Mouse (Mus musculus): Measurements from ENCODE around the gene Ngrn. TPM values are rescaled to one million over a fixed set of nuclear protein-coding genes. Genes with fewer than 3 reads are reported as not detected.
A peak's percentile ranks its signal among the peaks of the same experiment; 100 is the strongest.

Ngrn gene
- polyA plus RNA-seq, 1 experiment from 2014 or later = 33.5 TPM

DNA sequence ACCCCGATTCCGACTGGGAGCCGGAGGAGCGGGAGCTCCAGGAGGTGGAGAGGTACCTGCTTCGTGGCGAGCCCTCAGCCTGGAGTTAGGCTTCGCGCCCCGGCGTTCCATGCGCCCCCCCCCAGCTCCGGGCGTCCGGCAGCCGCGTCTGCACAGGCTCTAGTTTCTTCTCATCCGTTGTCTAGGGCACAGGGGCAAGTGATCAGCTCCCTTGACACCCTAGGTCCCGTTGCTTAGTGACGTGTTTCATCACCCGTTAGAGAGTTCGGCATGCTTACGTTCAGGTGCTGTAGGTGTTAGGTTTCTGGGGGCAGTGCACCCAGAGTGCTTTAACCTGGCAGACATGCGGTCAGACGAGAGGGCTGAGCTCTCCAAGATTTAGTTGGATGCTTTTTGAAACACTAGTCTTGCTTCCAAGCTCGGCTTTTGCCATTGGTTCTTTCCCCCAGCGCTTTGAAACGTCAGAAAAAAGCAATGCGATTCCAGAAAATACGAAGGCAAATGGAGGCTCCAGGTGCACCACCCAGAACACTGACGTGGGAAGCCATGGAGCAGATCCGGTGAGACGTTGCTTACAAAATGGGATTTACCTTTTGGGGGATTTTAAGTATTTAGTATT is 466 bp downstream of the Ngrn start:
- Histone ChIP-seq H3K4me2 (peak overlapping the region; percentile 78), H3K9ac (peak overlapping the region; percentile 92), H3K27ac (peak overlapping the region; percentile 90), H3K4me3 (replicated peaks) (peak overlapping the region; percentile 96), H3K36me3 (peaks cover 35% of the 10 kb centered on the region), H3K4me1 (replicated peaks) (peaks cover 28% of the 10 kb centered on the region), H3K9me3 (replicated peaks) (0 out of 2 replicates have a peak, but pooled peaks cover 4% of the 10 kb centered on the region), H3K27me3 (peaks cover 11% of the 10 kb centered on the region; the same call in 1 of the 2 replicates)
- WGBS (ENCODE audit: insufficient replicate concordance) = 1% methylated on average over 32 of the region's 32 CpGs
- DNase-seq = no peak
- peak; percentile 67 for ATAC-seq (ENCODE audit: low read depth)

DNA sequence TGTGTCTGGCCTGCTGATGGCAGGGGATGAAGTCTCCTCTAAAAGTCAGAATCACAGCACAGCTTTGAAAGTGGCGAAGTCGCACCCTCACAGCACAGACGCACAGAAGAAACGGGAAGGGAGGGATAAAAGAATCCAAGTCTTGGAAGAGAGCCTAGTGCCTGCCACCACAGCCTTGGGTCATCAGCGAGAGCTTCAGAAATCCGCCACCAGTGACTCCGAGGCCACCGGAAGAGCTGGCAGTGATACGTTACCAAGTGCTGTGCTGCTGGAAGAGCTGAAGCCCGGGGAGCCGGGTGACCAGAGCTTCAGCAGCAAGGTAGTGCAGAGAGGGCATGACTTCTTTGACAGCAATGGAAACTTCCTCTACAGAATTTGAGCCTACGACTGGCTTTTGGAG is 3.6 kb downstream of the Ngrn start:
- WGBS (ENCODE audit: insufficient replicate concordance) = 90% methylated on average over 12 of the region's 12 CpGs
- no peak for ATAC-seq (ENCODE audit: low read depth)
- Histone ChIP-seq H3K4me2 (no peak overlapping the region), H3K27ac (no peak overlapping the region), H3K4me1 (replicated peaks) (peaks cover 39% of the 10 kb centered on the region), H3K9me3 (replicated peaks) (0 out of 2 replicates have a peak, but pooled peaks cover 4% of the 10 kb centered on the region), H3K36me3 (peaks cover 42% of the 10 kb centered on the region), H3K9ac (no peak overlapping the region), H3K4me3 (replicated peaks) (no peak overlapping the region), H3K27me3 (0 out of 2 replicates have a peak, but pooled peaks cover 2% of the 10 kb centered on the region)
- no peak for DNase-seq

DNA sequence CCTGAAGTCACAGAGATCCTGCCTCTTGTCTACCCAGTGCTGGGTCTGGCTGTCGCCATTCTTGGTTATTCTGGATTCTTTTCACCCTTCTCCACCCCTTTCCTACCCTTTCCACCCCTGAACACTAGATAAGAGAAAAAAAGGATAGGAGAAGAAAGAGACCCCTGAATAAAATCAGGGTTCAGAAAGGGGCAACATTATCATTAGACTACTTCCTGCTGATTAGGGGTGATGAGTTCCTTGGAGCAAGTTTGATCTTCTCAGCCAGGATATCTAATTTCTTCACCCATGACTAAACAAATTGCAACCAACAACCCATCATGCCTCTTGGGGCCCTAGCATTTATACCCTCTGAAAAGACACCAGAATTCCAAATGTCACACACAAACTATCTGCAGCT is 6.7 kb downstream of the Ngrn start:
- Histone ChIP-seq H3K4me3 (replicated peaks) (no peak overlapping the region), H3K9me3 (replicated peaks) (no peaks in the 10 kb centered on the region), H3K27me3 (no peaks in the 10 kb centered on the region), H3K4me1 (replicated peaks) (peaks cover 44% of the 10 kb centered on the region), H3K27ac (no peak overlapping the region), H3K9ac (no peak overlapping the region), H3K36me3 (peaks cover 46% of the 10 kb centered on the region), H3K4me2 (no peak overlapping the region)
- ATAC-seq (ENCODE audit: low read depth) (no peak), DNase-seq (no peak)
- 72% methylated on average over 1 of the region's 1 CpGs for WGBS (ENCODE audit: insufficient replicate concordance)

DNA sequence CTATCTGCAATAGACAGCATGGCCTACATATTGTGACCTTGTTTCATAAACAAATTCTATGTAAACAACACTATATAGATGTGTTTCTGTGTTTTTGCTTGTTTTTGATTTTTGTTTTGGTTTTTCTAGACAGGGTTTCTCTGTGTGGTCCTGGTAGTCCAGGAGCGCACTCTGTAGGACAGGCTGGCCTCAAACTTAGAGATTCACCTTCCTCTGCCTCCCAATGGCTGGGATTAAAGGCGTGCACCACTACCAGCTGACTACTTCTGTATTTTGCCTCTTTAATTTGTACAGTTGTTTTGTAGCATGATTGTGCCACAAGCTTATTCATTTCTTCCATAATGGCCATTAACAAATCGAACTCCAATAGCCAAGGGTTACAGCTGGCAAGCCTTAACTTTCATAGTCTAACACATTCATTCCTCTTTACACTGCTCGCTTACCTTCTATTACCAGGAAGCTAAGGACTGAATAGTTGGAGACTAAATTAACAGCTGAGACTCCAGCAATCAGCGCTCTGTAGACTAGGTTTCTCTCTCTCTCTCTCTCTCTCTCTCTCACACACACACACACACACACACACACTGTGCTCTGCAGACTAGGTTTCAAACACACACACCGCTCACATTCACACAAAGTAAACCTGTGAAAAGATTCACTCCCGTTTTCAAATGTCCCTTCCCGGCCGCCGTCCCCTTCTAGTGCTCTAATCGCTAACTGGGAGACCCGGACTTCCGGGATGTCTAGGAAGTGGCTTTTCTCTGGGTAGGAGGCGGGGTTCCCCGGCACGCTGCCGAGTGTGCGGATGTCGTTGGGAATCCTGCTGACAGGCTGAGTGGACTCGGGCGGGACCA is 8.1 kb downstream of the Ngrn start, which contains the start of gene Vps33b:
Gene Vps33b (plus strand): TSS at position 753 of the 854 bp plus-strand sequence.
- peak within 1 kb of the TSS; percentile 96 for H3K4me2 ChIP-seq
- no peaks in the 10 kb centered on the region for H3K27me3 ChIP-seq
- ATAC-seq (ENCODE audit: low read depth) = peak; percentile 92
- H3K9ac ChIP-seq = peak within 1 kb of the TSS; percentile 88
- 3% methylated on average over 21 of the region's 21 CpGs for WGBS (ENCODE audit: insufficient replicate concordance)
- no peaks in the 10 kb centered on the region for H3K9me3 ChIP-seq (replicated peaks)
- DNase-seq = peak; percentile 88
- H3K4me1 ChIP-seq (replicated peaks) = peaks cover 46% of the 10 kb centered on the region
- H3K27ac ChIP-seq = peak within 1 kb of the TSS; percentile 77
- peak within 1 kb of the TSS; percentile 88 for H3K4me3 ChIP-seq (replicated peaks)
- H3K36me3 ChIP-seq = peaks cover 47% of the 10 kb centered on the region

DNA sequence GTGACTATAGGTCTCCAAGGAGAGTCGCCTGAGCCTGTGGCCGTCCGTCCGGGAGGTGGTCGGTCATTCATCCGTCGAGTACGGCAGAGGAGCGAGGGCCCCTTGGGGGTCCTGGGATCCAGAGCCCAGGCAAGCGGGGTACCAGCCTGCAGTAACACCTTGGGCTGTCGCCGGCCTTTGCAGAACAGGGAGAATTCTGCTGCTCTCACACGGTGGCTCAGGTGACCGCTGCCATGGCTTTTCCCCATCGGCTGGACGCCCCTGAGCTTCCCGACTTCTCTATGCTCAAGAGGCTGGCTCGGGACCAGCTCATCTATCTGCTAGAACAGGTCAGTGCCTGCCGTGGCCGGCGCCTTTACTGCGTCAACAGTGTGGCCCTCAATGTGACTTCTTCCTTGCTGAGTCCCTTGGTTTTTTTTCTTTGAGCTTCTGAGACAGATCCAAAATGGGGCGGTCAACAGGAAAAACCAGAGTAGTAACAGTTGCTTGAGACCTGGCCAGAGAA is 8.8 kb downstream of the Ngrn start:
- DNase-seq (peak; percentile 36), ATAC-seq (ENCODE audit: low read depth) (peak; percentile 71)
- Histone ChIP-seq H3K36me3 (peaks cover 47% of the 10 kb centered on the region), H3K27me3 (no peaks in the 10 kb centered on the region), H3K9me3 (replicated peaks) (no peaks in the 10 kb centered on the region), H3K9ac (peak overlapping the region; percentile 88), H3K27ac (peak overlapping the region; percentile 75), H3K4me2 (peak overlapping the region; percentile 96), H3K4me3 (replicated peaks) (peak overlapping the region; percentile 88), H3K4me1 (replicated peaks) (peaks cover 46% of the 10 kb centered on the region)
- under 1% methylated on average over 23 of the region's 23 CpGs for WGBS (ENCODE audit: insufficient replicate concordance)

DNA sequence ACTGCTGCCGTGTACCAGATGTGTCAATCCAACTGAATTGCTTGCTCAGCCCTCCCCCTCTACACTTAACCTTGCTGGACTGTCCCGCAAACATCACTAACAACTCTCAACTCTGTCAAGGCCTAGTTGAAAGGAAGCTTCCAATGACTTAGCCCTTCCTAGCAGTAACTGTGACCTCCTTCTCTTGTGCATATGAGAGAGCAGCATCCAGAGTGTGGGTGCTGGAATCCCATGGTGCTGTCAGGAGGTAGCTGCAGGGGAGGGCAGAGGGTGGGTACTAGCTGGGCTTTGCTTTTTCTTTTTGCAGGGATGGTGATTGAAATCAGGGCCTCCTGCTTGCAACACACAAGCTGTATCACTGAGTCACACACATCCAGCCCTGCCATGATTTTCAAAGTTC is 12.4 kb downstream of the Ngrn start:
- no peak overlapping the region for H3K27ac ChIP-seq
- H3K4me2 ChIP-seq = no peak overlapping the region
- peaks cover 55% of the 10 kb centered on the region for H3K36me3 ChIP-seq
- ATAC-seq (ENCODE audit: low read depth) (no peak), DNase-seq (no peak)
- H3K9ac ChIP-seq = no peak overlapping the region; the same call in 1 of the 2 replicates
- no peaks in the 10 kb centered on the region for H3K9me3 ChIP-seq (replicated peaks)
- peaks cover 42% of the 10 kb centered on the region for H3K4me1 ChIP-seq (replicated peaks)
- H3K27me3 ChIP-seq = no peaks in the 10 kb centered on the region
- no peak overlapping the region for H3K4me3 ChIP-seq (replicated peaks)
- 60% methylated on average over 2 of the region's 2 CpGs for WGBS (ENCODE audit: insufficient replicate concordance)

DNA sequence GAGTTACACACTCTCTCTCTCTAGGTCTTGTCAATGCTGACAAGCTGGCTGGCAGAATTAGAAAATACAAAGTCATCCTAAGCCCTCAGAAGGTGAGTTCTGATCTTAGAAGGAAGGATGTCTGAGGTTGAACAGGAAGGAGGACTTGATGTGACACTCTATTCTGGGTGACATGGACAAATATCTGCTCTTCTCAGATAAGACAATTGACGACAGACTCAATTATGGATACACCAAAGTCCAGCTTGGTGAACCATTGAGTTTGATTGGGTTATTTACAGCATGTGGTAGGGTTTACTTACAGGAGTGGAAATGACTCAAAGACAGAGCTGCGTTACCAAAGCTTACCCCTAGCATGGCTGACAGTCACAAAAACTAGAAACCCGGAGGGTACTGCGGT is 15.4 kb downstream of the Ngrn start:
- Histone ChIP-seq H3K27me3 (no peaks in the 10 kb centered on the region), H3K36me3 (peaks cover 78% of the 10 kb centered on the region), H3K4me1 (replicated peaks) (peaks cover 20% of the 10 kb centered on the region; the same call in 1 of the 2 replicates), H3K4me3 (replicated peaks) (no peak overlapping the region), H3K4me2 (no peak overlapping the region), H3K27ac (no peak overlapping the region), H3K9me3 (replicated peaks) (no peaks in the 10 kb centered on the region), H3K9ac (no peak overlapping the region)
- no peak for ATAC-seq (ENCODE audit: low read depth)
- WGBS (ENCODE audit: insufficient replicate concordance) = 57% methylated on average over 4 of the region's 4 CpGs
- no peak for DNase-seq

DNA sequence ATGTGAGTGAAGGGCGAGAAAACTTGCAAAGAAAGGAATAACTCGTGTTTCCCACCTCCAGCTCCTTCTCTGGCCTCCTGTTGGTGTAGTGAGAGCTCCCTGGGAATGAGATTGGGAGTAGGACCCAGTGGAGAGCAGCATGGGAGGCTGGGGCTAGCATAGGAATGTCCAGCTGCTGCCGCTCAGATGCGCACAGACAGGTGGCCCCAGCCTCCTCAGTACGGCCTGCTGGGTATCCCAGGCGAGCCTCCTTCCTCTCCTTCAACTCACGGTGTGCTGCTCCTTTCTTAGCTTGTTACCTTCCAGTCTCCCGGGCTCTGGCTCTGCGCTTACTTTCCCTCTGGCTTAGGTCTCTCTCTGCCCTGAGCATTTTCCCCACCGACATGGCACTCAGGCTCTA is 19.0 kb downstream of the Ngrn start:
- H3K36me3 ChIP-seq = peaks cover 75% of the 10 kb centered on the region

DNA sequence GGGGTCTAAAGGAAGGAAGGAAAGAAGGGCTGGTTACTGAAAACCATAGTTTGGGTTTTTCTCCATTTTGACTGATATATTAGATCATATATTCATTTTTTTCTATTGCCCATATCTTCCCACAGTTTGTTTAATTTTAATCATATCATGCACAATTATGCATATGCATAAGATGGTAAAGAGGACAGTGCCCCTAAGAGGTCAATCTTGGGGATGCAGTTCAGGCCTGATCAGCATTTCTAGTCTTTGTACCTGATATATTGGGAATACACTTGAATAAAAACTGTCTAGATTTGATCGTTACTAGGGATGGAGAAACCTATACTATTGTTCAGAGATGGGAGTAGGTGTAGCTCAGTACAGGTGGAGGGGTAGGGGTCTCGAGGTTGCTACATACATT is 20.0 kb downstream of the Ngrn start:
- no peaks in the 10 kb centered on the region for H3K27me3 ChIP-seq
- no peak for DNase-seq

More for the DNA sequence above, 19.0 kb downstream of the Ngrn start:
- ATAC-seq (ENCODE audit: low read depth) = no peak
- H3K4me2 ChIP-seq = no peak overlapping the region
- H3K4me1 ChIP-seq (replicated peaks) = peaks cover 18% of the 10 kb centered on the region
- H3K9ac ChIP-seq = 0 out of 2 replicates have a peak overlapping the region, but pooled peaks have one; percentile 5
- DNase-seq = no peak
- H3K27ac ChIP-seq = no peak overlapping the region
- H3K4me3 ChIP-seq (replicated peaks) = no peak overlapping the region
- H3K9me3 ChIP-seq (replicated peaks) = no peaks in the 10 kb centered on the region
- H3K27me3 ChIP-seq = no peaks in the 10 kb centered on the region
- 81% methylated on average over 10 of the region's 10 CpGs for WGBS (ENCODE audit: insufficient replicate concordance)

DNA sequence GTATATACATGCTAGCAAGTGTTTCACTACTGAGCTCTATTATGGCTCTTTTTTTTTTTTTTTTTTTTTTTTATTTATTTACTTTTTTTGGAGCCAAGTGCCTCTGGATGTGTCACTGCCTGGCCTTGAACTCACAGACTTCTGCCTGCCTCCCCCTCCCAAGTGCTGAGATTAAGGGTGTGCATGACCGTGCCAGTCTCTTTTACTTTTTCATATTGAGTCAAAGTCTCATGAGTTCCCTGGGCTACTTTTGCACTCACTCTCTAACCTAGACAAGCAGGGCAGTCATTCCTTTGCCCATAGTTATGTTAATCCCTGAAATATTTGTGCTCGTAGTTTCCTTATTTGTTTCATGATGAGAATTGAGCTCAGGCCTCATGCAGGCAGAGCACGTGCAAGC is 20.6 kb downstream of the Ngrn start:
- no peak overlapping the region for H3K27ac ChIP-seq
- ATAC-seq (ENCODE audit: low read depth) (no peak), DNase-seq (no peak)
- H3K4me2 ChIP-seq = no peak overlapping the region
- no peaks in the 10 kb centered on the region for H3K27me3 ChIP-seq
- 84% methylated on average over 3 of the region's 3 CpGs for WGBS (ENCODE audit: insufficient replicate concordance)
- H3K4me3 ChIP-seq (replicated peaks) = no peak overlapping the region
- no peak overlapping the region for H3K9ac ChIP-seq
- peaks cover 16% of the 10 kb centered on the region for H3K4me1 ChIP-seq (replicated peaks)
- peaks cover 78% of the 10 kb centered on the region for H3K36me3 ChIP-seq
- H3K9me3 ChIP-seq (replicated peaks) = no peaks in the 10 kb centered on the region

More for the DNA sequence above, 20.0 kb downstream of the Ngrn start:
- Histone ChIP-seq H3K9ac (no peak overlapping the region), H3K9me3 (replicated peaks) (no peaks in the 10 kb centered on the region), H3K27ac (no peak overlapping the region), H3K36me3 (peaks cover 78% of the 10 kb centered on the region), H3K4me2 (no peak overlapping the region), H3K4me1 (replicated peaks) (peaks cover 17% of the 10 kb centered on the region), H3K4me3 (replicated peaks) (no peak overlapping the region)
- ATAC-seq (ENCODE audit: low read depth) = no peak
- 77% methylated on average over 2 of the region's 2 CpGs for WGBS (ENCODE audit: insufficient replicate concordance)

DNA sequence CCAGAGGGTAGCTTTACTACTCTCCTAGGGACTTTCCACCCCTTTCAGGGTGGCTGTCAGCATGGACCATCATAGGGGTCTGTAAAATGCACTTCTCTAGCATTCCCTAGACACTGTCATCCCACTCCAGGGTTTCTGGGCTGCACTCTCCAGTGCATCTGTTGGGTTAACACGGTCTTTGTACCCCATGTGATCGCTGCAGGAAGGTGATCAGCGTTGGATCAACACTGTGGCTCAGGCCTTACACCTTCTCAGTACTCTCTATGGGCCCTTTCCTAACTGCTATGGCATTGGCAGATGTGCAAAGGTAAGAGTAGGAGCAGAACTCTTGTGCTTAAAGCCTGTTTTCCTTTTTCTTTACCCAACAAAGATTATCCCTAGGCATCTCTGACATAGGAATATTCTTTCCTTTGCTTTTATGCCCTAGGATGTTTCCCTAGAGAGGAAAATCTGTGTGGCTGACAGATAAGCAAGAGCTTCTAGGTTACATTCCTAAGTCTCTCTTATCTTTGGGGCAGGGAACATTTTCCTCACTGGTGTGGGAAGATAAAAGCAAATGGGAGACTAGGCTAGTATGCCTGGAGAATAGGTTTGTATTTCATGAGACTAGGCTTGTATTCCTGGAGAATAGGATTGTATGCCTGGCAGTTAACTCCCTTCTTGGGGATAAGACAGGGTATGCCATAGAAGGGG is 22.4 kb downstream of the Ngrn start:
- Histone ChIP-seq H3K27me3 (no peaks in the 10 kb centered on the region), H3K36me3 (peaks cover 79% of the 10 kb centered on the region), H3K9me3 (replicated peaks) (no peaks in the 10 kb centered on the region), H3K4me3 (replicated peaks) (no peak overlapping the region), H3K9ac (no peak overlapping the region), H3K27ac (0 out of 2 replicates have a peak overlapping the region, but pooled peaks have one; percentile 0), H3K4me1 (replicated peaks) (peaks cover 18% of the 10 kb centered on the region), H3K4me2 (no peak overlapping the region)
- 48% methylated on average over 3 of the region's 3 CpGs for WGBS (ENCODE audit: insufficient replicate concordance)
- ATAC-seq (ENCODE audit: low read depth) (0 out of 2 replicates have a peak, but pooled peaks have one; percentile 43), DNase-seq (no peak)
